Mouse (Mus musculus) liver, postnatal 0 days (tissue): ENCODE measurements around the gene Mtnr1a.

Source experiments
- CTCF ChIP-seq: sonication (generic); IDR thresholded peaks from 2 replicates; pipeline ENCODE4 v1.5.1; 2016; ENCODE audit warnings: antibody characterized with exemption, low read depth
- EP300 ChIP-seq: IDR thresholded peaks from 2 replicates; pipeline ENCODE4 v1.6.1; 2016; ENCODE audit warnings: antibody characterized with exemption, low read depth, mild to moderate bottlenecking

GRCm38 (mm10) chr8:45044160-45044559, 24.8 kb upstream of the Mtnr1a start:
- no peak for TF ChIP-seq CTCF
- TF ChIP-seq EP300 = no peak
